Mouse (Mus musculus) c-Kit-positive CD71-positive TER-119-negative erythroid progenitor cells, embryonic 14.5 days (primary cell): Measurements from ENCODE around the gene Prickle2.

Source experiments
- DNase-seq: peaks from one replicate; pipeline ENCODE4 v3.0.0-alpha.2; 2013; ENCODE audit warnings: low read depth

The Prickle2 gene

DNA sequence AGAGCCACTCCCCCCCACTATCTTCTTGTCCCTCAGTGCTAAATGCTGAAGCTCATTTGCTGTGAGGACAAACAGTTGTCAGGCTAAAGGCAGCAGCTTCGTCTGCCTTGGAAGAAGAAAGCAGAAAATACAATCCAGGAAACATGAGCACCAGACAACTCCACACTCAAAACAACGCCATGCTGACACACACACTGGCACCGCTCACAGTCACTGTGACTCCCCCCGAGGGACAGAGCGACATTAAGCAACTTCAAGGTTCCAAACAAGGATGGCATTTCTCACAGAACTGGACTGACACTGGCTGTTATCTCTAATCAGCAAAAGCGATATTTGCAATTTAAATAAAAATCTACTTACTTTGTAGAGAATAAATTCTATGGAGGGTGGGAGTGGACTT lies 331.1 kb downstream of the Prickle2 start:
- DNase-seq, result no peak

DNA sequence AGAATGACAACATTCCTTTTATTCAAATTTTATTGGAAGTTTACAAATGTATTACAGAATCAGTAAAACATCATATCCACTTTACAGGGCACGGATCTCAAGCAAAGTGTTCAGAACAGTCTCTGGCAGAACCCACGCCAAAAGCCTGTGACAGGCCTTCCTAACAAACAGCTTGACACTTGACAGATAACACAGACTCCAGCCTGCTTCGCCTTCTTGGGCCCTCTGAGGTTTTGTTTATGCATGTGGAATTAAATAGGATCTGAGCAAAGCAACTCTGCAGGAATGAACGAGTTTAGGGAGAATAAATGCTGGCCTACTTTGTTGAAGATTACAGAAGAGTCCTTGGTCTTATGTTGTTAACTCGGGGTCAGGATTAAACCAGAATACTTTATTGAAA lies 335.1 kb downstream of the Prickle2 start:
- no peak for DNase-seq

DNA sequence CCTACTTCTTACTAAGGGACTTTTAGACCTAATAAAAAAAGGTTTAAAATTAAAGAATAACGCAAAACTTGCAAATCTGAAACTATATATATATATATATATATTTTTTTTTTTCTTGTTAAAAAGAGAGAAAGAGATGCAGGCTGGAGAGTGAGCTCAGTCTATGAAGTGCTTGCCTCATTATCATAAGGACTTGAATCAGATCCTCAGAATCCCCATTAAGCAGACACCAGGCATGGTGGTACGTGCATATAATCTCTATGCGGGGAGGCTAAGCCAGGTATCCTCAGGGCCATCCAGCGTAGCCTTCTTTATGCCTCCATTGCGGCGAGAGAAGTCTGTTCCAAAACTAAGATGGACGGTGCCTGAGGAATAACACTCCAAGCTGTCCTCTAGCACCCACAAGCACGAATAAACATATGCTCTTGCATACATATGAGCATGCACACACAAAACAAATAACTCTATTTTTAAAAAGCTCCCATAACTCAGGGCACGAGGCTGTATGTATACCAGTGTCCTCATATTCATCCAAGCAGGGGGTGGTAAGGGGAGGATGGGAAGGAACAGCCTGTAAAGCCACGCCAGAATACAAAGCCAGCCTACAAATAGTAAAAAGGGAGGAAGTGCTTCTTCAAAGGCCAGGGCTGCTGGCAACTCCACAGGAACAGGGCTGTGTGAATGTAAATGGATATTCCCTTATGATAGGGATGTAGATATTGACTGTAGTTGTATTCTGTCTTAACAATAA lies 358.5 kb downstream of the Prickle2 start:
- DNase-seq, result no peak

DNA sequence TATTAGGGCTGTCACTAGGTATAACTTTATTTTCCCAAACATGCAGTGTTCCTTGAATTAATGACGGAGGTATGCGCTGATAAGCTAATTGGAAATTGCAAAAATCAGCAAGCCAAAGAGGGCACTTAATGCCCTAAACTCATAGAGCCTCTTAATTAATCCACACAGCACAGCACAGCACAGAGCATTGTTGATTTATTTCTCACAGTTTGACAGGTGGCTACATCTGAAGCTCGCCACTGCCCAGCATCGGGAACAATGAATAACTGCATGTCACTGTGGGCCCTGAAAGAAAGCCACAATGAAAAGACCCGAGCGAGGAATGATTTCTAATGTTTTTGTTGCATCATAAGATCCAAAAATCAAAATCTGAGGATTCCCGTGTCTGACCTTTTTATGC lies 359.2 kb downstream of the Prickle2 start:
- no peak for DNase-seq

DNA sequence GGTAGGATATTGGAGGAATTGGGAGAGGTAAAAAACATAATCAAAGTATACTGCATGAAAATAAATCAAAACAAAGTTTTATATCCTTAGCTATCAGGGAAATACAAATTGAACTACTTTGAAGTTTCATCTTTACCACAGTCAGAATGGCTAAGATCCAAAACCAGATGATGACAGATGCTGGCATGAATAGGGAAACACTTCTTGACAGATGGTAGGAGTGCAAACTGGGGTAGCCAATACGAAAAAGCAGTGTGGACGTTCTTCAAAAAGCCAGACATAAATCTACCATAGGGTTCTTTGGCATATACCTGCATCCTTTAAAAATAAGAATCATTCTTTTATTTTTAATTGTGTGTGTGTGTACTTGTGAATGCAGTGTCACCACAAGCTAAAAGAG lies 360.8 kb downstream of the Prickle2 start:
- no peak for DNase-seq

DNA sequence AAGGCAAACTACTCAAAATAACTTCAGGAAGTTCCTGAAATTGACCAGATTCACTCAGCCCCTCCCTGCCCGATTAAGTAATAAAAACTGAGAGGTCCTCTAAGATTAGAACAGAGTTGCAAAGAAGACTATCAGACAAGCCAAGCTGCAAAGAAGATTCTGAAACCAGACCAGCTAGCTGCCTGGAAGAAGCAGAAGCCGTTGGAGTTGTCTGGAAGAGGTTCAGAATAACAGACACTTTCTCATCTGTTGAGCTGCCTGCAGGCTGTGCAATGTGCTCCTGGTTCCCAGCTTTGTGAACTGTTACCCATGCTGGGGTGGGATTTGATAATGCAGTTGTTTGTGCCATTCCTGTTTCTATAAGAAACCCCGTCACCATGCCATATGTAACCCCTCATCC lies 361.4 kb downstream of the Prickle2 start:
- DNase-seq, result no peak
